Mouse (Mus musculus): Measurements from ENCODE around the gene Gm3183. TPM values are rescaled to one million over a fixed set of nuclear protein-coding genes. Genes with fewer than 3 reads are reported as not detected.
"Not testable (repeated sequence)": the region's sequence is repeated elsewhere in the genome, so short reads cannot be mapped to it uniquely, and the experiment has no call there.

The Gm3183 gene
- not detected for total RNA-seq (2021)
- long read RNA-seq, experiment 1: 0 reads
- long read RNA-seq, experiment 2: 0 reads

- intact Hi-C loops (cut with DNase I); DNase-seq (ENCODE audit: extremely low spot score in 1 of 2, low spot score in 2 of 2); H3K27ac ChIP-seq; H3K4me3 ChIP-seq: not testable (repeated sequence)
Observed at GRCm38 (mm10) chr5:94865136-94865535, at the start of gene Gm3183. Gene Gm3183 (plus strand): TSS chr5:94865436.

Other genes with a start within 250 kb of the Gm3183 start
- gene Gm3147, start 249.1 kb upstream of the Gm3183 start, total RNA-seq (2021): not detected
- not detected for gene Gm6509, start 241.5 kb upstream of the Gm3183 start, total RNA-seq (2021)
- gene Gm6205, start 217.1 kb upstream of the Gm3183 start, total RNA-seq (2021): not detected
- not detected for gene Gm6367, start 123.2 kb downstream of the Gm3183 start, total RNA-seq (2021)
- gene Gm7942, start 241.5 kb downstream of the Gm3183 start, total RNA-seq (2021): not detected

Measured in left cerebral cortex, adult 2 months (tissue).